Comparison of ENCODE assay signal across 12 mouse cellular contexts in genomic region chr1:36857081-36857480, GRCm38 (mm10).
"Had no signal": no experiment of that assay in that cellular context is flagged by ENCODE, and none has a peak within 500 bp of the region (broad histone marks: within the 10 kb centered on the region; RNA-seq: fewer than 3 reads in every experiment).

No protein-coding gene starts in this region.

- DNase-seq: lung, adult 18-20 months; lung, embryonic 14.5 days; lung, postnatal 10 days; midbrain, embryonic 14.5 days; right cerebral cortex, postnatal 14 days; thymus, adult 18-20 months; thymus, postnatal 14 days; thymus, postnatal 36 days had no signal

- H3K27ac ChIP-seq: macrophage; neural tube, embryonic 12.5 days had no signal

- H3K27me3 ChIP-seq: megakaryocyte, embryonic 14.5 days; neural tube, embryonic 12.5 days had no signal

- H3K4me3 ChIP-seq: megakaryocyte, embryonic 14.5 days; neural tube, embryonic 12.5 days had no signal

- H3K4me2 ChIP-seq: lung, embryonic 14.5 days; midbrain, embryonic 11.5 days; neural tube, embryonic 12.5 days had no signal

- H3K9ac ChIP-seq: lung, embryonic 14.5 days; neural tube, embryonic 12.5 days had no signal

- H3K9me3 ChIP-seq: megakaryocyte, embryonic 14.5 days; neural tube, embryonic 12.5 days had no signal

- H3K36me3 ChIP-seq: neural tube, embryonic 12.5 days had no signal
